Mouse (Mus musculus): Measurements from ENCODE around the gene Atg2a. TPM values are rescaled to one million over a fixed set of nuclear protein-coding genes. Genes with fewer than 3 reads are reported as not detected.

The Atg2a gene
- polyA plus RNA-seq, 1 experiment from 2014 or later: 3.6 TPM

DNA sequence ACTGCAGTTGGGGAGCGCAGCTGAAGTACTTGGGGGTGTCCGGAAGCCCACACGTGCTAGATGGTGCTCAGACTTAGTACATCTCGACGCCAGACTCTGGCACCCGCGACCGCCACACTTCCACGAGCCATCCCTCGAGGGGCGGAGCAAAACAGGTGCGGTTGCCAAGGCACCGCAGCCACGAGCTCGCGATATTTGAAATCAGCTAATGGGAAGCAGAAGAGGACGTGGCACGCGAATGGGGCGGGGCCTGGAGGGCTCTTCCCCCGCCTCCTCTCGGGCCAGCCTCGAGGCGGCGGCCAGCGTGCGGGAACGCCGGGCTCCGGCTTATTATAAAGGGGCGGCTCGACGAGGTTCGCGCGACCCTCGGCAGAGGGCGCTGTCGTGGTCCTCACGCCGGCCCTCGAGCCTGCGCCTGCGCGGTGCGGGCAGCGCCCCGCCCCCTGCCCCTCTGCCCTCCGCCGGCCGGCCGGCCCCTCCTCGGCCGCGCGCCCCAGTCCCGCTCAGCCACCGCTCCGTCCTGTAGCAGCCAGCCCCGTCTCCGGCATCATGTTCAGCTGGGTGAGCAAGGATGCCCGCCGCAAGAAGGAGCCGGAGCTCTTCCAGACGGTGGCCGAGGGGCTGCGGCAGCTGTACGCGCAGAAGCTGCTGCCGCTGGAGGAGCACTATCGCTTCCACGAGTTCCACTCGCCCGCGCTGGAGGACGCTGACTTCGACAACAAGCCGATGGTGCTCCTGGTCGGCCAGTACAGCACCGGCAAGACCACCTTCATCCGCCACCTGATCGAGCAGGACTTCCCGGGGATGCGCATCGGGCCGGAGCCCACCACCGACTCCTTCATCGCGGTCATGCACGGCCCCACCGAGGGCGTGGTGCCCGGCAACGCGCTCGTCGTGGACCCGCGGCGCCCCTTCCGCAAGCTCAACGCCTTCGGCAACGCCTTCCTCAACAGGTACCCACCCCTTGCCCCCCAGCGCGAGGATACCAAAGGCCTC is 35.3 kb downstream of the Atg2a start, which contains the start of gene Ehd1:
Gene Ehd1 (plus strand): TSS at position 300 of the 996 bp plus-strand sequence.
- peak; percentile 84 for ATAC-seq
- under 1% methylated on average over 104 of the region's 106 CpGs for WGBS

DNA sequence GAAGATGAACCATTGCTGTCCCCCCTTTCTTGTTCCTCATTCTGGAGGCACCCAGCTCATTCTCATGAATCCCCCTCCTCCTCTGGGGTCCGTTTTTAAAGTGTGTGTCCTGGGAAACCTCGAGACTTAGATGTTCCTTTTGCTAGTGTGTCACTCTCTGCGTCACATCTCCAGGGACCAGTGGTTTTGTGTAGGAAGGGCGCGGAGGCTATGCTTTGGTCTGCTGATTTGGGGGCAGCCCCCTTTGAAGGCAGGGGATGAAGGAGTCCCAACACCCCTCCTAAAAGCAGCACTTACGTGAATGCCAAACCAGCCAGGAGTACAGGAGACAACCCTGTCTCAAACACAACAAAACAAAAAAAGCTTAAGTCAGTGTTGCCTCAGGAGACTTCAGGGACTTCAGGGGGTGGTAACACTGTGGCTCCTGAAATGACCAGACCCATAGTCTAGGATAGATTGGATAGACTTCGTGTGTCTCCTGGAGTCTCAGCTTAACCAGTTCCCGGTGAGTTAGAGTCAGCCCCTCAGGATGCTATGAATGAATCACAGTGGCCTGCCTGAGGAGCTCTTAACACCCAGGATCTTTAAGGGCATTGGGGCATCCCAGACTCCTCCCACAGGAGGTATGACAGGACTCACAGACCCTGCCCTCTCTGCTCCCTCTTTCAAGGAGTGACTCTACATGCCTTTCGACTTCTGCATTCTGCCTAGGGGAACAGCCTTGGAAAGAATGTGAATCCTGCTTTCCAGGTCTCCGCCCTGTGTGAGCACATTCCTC is 36.4 kb downstream of the Atg2a start:
- Histone ChIP-seq H3K4me2 (replicated peaks; ENCODE audit: low read depth) (peak overlapping the region; percentile 83), H3K9ac (ENCODE audit: low read depth, low read length) (peak overlapping the region; percentile 93), H3K27me3 (replicated peaks; ENCODE audit: control insufficient read depth, insufficient read depth, low read length) (no peaks in the 10 kb centered on the region), H3K4me1 (replicated peaks; ENCODE audit: control insufficient read depth, insufficient read depth, low read length) (0 out of 2 replicates have a peak, but pooled peaks cover 21% of the 10 kb centered on the region), H3K27ac (ENCODE audit: low read depth, low read length) (peak overlapping the region; percentile 88), H3K36me3 (ENCODE audit: control insufficient read depth, insufficient read depth) (peaks cover 24% of the 10 kb centered on the region), H3K4me3 (ENCODE audit: low read depth, low read length) (peak overlapping the region; percentile 90), H3K9me3 (ENCODE audit: control insufficient read depth) (no peaks in the 10 kb centered on the region)
- TF ChIP-seq CTCF (IDR thresholded peaks at IDR 0.05; ENCODE audit: low read depth): no peak
- WGBS: 7% methylated on average over 10 of the region's 10 CpGs
- peak; percentile 60 for ATAC-seq

More for the DNA sequence above, 35.3 kb downstream of the Atg2a start, which contains the start of gene Ehd1:
- H3K9me3 ChIP-seq (ENCODE audit: control insufficient read depth): no peaks in the 10 kb centered on the region
- H3K4me2 ChIP-seq (replicated peaks; ENCODE audit: low read depth): peak within 1 kb of the TSS; percentile 83
- peak within 1 kb of the TSS; percentile 93 for H3K9ac ChIP-seq (ENCODE audit: low read depth, low read length)
- H3K4me1 ChIP-seq (replicated peaks; ENCODE audit: control insufficient read depth, insufficient read depth, low read length): peaks cover 21% of the 10 kb centered on the region
- peaks cover 14% of the 10 kb centered on the region for H3K36me3 ChIP-seq (ENCODE audit: control insufficient read depth, insufficient read depth)
- H3K4me3 ChIP-seq (ENCODE audit: low read depth, low read length): peak within 1 kb of the TSS; percentile 90
- no peaks in the 10 kb centered on the region for H3K27me3 ChIP-seq (replicated peaks; ENCODE audit: control insufficient read depth, insufficient read depth, low read length)
- TF ChIP-seq CTCF (IDR thresholded peaks at IDR 0.05; ENCODE audit: low read depth): peak; percentile 76
- H3K27ac ChIP-seq (ENCODE audit: low read depth, low read length): peak within 1 kb of the TSS; percentile 88

DNA sequence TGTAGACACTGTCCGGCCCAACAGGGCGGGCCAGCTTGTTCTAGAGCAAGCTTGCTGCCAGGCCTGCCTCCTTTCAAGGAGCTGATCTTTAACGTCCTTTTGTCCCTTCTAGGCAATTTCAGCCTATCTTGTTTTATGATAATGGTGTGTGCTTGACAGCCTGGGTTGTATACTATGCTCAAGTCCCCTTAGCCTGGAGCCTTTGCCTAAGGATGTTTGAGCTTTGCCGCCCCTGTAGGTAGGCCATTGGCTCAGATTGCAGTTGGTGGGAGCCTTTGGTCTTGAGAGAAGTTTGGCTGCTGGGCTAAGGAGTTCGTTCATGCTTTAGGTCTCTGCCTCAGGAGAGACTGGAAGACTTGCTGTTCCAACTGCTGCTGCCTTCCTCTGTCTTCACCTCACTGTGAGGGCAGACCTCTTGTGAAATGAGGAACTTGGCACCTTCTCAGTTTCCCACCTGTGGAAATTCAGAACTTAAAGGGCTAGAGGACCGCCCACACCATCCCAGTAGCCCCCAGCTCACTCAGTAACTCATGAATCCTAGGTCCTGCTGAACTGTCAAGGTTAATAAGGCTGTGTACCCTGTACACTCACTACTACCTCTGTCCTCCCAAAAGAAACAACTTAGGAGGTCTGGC is 37.1 kb downstream of the Atg2a start:
- 24% methylated on average over 6 of the region's 6 CpGs for WGBS
- ATAC-seq: no peak

DNA sequence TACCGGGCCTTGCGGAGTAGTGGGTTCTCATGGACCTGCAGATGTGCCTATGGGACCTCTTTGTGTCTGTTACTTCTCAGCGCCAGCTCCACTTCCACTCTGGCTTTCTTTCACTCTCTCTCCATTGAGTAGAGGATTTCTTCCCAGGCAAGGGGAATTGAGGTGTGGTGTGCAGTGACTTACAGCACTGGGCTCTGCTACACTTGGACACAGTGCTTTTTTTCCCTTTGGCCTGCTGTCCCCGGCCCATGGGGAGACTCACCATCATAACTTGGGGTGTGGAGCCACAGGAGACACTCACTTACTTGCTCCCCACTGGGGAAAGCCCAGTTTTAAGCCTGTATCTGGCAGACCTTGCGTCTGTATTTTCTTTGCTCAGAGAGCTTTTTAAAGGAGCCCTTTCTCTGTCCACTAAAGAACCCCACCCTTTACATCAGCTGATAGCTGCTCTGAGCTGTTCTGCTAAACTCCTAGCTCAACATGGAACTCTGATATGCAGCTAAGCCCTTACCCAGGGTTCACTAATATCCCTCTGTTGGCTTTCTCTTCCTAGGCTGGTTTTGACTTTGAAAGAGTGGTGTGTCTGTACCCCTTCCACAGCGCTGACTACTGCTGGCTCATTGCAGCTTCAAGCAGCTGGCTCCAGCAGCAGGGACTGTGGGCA is 38.1 kb downstream of the Atg2a start:
- Histone ChIP-seq H3K27ac (ENCODE audit: low read depth, low read length) (peak overlapping the region; percentile 88), H3K36me3 (ENCODE audit: control insufficient read depth, insufficient read depth) (peaks cover 29% of the 10 kb centered on the region), H3K27me3 (replicated peaks; ENCODE audit: control insufficient read depth, insufficient read depth, low read length) (no peaks in the 10 kb centered on the region), H3K4me1 (replicated peaks; ENCODE audit: control insufficient read depth, insufficient read depth, low read length) (0 out of 2 replicates have a peak, but pooled peaks cover 21% of the 10 kb centered on the region), H3K9ac (ENCODE audit: low read depth, low read length) (peak overlapping the region; percentile 54; the same call in 1 of the 2 replicates), H3K9me3 (ENCODE audit: control insufficient read depth) (no peaks in the 10 kb centered on the region), H3K4me3 (ENCODE audit: low read depth, low read length) (peak overlapping the region; percentile 90), H3K4me2 (replicated peaks; ENCODE audit: low read depth) (peak overlapping the region; percentile 83)
- TF ChIP-seq CTCF (IDR thresholded peaks at IDR 0.05; ENCODE audit: low read depth): no peak
- ATAC-seq: no peak
- WGBS: 69% methylated on average over 6 of the region's 6 CpGs

More for the DNA sequence above, 37.1 kb downstream of the Atg2a start:
- Histone ChIP-seq H3K9ac (ENCODE audit: low read depth, low read length) (peak overlapping the region; percentile 54; the same call in 1 of the 2 replicates), H3K36me3 (ENCODE audit: control insufficient read depth, insufficient read depth) (peaks cover 25% of the 10 kb centered on the region), H3K4me3 (ENCODE audit: low read depth, low read length) (peak overlapping the region; percentile 90), H3K4me1 (replicated peaks; ENCODE audit: control insufficient read depth, insufficient read depth, low read length) (0 out of 2 replicates have a peak, but pooled peaks cover 21% of the 10 kb centered on the region), H3K4me2 (replicated peaks; ENCODE audit: low read depth) (peak overlapping the region; percentile 83), H3K9me3 (ENCODE audit: control insufficient read depth) (no peaks in the 10 kb centered on the region), H3K27me3 (replicated peaks; ENCODE audit: control insufficient read depth, insufficient read depth, low read length) (no peaks in the 10 kb centered on the region), H3K27ac (ENCODE audit: low read depth, low read length) (peak overlapping the region; percentile 88)
- no peak for TF ChIP-seq CTCF (IDR thresholded peaks at IDR 0.05; ENCODE audit: low read depth)

DNA sequence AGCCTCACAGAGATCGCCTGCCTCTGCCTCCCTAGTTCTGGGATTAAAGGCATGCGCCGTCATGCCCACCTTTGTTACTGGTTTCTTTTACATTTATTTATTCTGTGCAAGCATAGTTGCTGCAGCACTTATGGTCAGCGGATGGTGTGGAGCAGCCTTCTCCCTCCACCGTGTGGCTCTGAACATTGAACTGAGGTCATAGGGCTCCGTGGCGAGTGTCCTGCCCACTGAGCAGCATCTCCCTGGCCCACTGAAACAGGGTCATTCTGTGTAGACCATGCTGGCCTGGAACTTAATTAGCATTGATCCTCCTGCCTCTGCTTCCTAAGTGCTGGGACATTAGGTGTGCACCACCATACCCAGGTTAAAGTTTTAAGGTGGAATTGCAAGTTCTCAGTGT is 39.1 kb downstream of the Atg2a start:
- H3K27me3 ChIP-seq (replicated peaks; ENCODE audit: control insufficient read depth, insufficient read depth, low read length): no peaks in the 10 kb centered on the region
- no peak overlapping the region; the same call in 1 of the 2 replicates for H3K9ac ChIP-seq (ENCODE audit: low read depth, low read length)
- H3K27ac ChIP-seq (ENCODE audit: low read depth, low read length): peak overlapping the region; percentile 88; the same call in 1 of the 2 replicates
- ATAC-seq: no peak
- H3K4me3 ChIP-seq (ENCODE audit: low read depth, low read length): no peak overlapping the region
- H3K4me2 ChIP-seq (replicated peaks; ENCODE audit: low read depth): peak overlapping the region; percentile 83
- no peaks in the 10 kb centered on the region for H3K9me3 ChIP-seq (ENCODE audit: control insufficient read depth)
- 81% methylated on average over 7 of the region's 7 CpGs for WGBS
- peaks cover 29% of the 10 kb centered on the region for H3K36me3 ChIP-seq (ENCODE audit: control insufficient read depth, insufficient read depth)
- no peak for TF ChIP-seq CTCF (IDR thresholded peaks at IDR 0.05; ENCODE audit: low read depth)
- 0 out of 2 replicates have a peak, but pooled peaks cover 23% of the 10 kb centered on the region for H3K4me1 ChIP-seq (replicated peaks; ENCODE audit: control insufficient read depth, insufficient read depth, low read length)
